Mouse (Mus musculus) right cerebral cortex, postnatal 36 days (tissue): ENCODE data around the gene Adam26b.
"Not testable (repeated sequence)": the region's sequence is repeated elsewhere in the genome, so short reads cannot be mapped to it uniquely, and the experiment has no call there.

Experiments
- DNase-seq, 2 experiments: peaks; one replicate each; pipeline ENCODE4 v3.0.0; 2022; ENCODE audit warnings: low spot score in 2 of 2, mixed read lengths in 1 of 2

The Adam26b gene

DNA sequence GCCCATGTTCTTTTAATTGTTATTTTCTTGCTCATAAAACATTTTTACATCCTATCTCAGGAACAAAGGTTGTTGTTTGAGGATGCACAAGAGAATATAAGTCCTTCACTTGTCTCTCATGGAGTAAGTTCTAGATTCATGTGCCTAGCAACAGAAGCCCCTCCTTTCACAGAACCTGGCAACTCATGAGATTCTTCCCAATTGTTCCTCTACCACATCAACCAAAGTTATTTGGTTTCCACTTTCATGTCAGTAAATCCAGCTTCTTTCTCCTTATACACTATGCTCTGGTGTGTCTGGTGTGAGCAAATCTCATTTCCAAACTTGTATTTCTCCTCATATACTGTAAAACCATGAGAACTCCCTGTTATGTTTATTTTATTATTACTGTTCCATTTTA is at the start of gene Adam26b:
Gene Adam26b (minus strand): TSS at position 101 of the 400 bp plus-strand sequence.
- DNase-seq: not testable (repeated sequence)

DNA sequence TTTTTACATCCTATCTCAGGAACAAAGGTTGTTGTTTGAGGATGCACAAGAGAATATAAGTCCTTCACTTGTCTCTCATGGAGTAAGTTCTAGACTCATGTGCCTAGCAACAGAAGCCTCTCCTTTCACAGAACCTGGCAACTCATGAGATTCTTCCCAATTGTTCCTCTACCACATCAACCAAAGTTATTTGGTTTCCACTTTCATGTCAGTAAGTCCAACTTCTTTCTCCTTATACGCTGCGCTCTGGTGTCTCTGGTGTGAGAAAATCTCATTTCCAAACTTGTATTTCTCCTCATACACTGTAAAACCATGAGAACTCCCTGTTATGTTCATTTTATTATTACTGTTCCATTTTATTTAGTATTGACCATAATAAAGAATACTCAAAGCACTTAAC is 48.7 kb upstream of the Adam26b start, which contains the start of gene Adam26a:
Gene Adam26a (minus strand): TSS at position 101 of the 400 bp plus-strand sequence.
- not testable (repeated sequence) for DNase-seq
